Mouse (Mus musculus) stomach, postnatal 0 days (tissue): Measurements from ENCODE around the gene Katnal1. TPM values are rescaled to one million over a fixed set of nuclear protein-coding genes. Genes with fewer than 3 reads are reported as not detected.

Experiments used
- ATAC-seq: fragments of 200-750 bp; cut with Nextera tagmentation; 2 replicates; pipeline ENCODE4 v1.8.0; 2017; ENCODE audit not compliant: low FRiP score, low TSS enrichment
- DNase-seq: peaks from one replicate; pipeline ENCODE4 v3.0.0-alpha.2; 2016; ENCODE audit warnings: low spot score
- H3K27ac ChIP-seq: fragments of 300-500 bp; sonication (generic); replicated peaks from 2 replicates; pipeline ENCODE4 v1.5.1; 2014; ENCODE audit warnings: mild to moderate bottlenecking, control low read depth
- H3K27me3 ChIP-seq: fragments of 300-500 bp; sonication (generic); 2 replicates; pipeline ENCODE4 v1.6.1; 2014; ENCODE audit warnings: low read length; ENCODE audit not compliant: control insufficient read depth, insufficient read depth
- H3K36me3 ChIP-seq: fragments of 300-500 bp; sonication (generic); 2 replicates; pipeline ENCODE4 v1.6.1; 2014; ENCODE audit warnings: low read length, mixed read lengths; ENCODE audit not compliant: control insufficient read depth, insufficient read depth
- H3K4me1 ChIP-seq: fragments of 300-500 bp; sonication (generic); replicated peaks from 2 replicates; pipeline ENCODE4 v1.6.1; 2014; ENCODE audit warnings: antibody characterized with exemption; ENCODE audit not compliant: control insufficient read depth, insufficient read depth
- H3K4me2 ChIP-seq: fragments of 300-500 bp; sonication (generic); replicated peaks from 2 replicates; pipeline ENCODE4 v1.6.1; 2014; ENCODE audit warnings: low read depth, mild to moderate bottlenecking, control low read depth, moderate library complexity
- H3K4me3 ChIP-seq: fragments of 300-500 bp; sonication (generic); 2 replicates; pipeline ENCODE4 v1.5.1; 2014; ENCODE audit warnings: low read depth, low read length, control low read depth
- H3K9ac ChIP-seq: fragments of 300-500 bp; sonication (generic); 2 replicates; pipeline ENCODE4 v1.6.1; 2014; ENCODE audit warnings: mild to moderate bottlenecking, low read length, control low read depth, mixed read lengths
- H3K9me3 ChIP-seq: fragments of 300-500 bp; sonication (generic); 2 replicates; pipeline ENCODE4 v1.6.1; 2016; ENCODE audit warnings: low read length; ENCODE audit not compliant: control insufficient read depth
- CTCF ChIP-seq: IDR thresholded peaks from 2 replicates; pipeline ENCODE4 v1.5.1; 2016; ENCODE audit warnings: antibody characterized with exemption, low read depth, mild to moderate bottlenecking, moderate library complexity
- EP300 ChIP-seq: optimal IDR thresholded peaks from 2 replicates; pipeline ENCODE3; 2016; ENCODE audit warnings: antibody characterized with exemption
- WGBS: fragments of 180-500 bp; shearing (Covaris S2); extraction: QIAGEN DNeasy Blood & Tissue Kit; methylation state at CpG from one replicate; pipeline ENCODE4 v1.1.7; 2014; 5-methylcytosine and 5-hydroxymethylcytosine counted together
- polyA plus RNA-seq: library from polyadenylated mRNA; unstranded; fragments of >200 nt; fragmentation: Nextera tagmentation; extraction: Ambion mirVana; gene quantifications from 2 replicates; pipeline ENCODE4 v1.2.1, GENCODE M21; 2015

Gene Katnal1
- polyA plus RNA-seq, 1 experiment from 2014 or later = 4.1 TPM

DNA sequence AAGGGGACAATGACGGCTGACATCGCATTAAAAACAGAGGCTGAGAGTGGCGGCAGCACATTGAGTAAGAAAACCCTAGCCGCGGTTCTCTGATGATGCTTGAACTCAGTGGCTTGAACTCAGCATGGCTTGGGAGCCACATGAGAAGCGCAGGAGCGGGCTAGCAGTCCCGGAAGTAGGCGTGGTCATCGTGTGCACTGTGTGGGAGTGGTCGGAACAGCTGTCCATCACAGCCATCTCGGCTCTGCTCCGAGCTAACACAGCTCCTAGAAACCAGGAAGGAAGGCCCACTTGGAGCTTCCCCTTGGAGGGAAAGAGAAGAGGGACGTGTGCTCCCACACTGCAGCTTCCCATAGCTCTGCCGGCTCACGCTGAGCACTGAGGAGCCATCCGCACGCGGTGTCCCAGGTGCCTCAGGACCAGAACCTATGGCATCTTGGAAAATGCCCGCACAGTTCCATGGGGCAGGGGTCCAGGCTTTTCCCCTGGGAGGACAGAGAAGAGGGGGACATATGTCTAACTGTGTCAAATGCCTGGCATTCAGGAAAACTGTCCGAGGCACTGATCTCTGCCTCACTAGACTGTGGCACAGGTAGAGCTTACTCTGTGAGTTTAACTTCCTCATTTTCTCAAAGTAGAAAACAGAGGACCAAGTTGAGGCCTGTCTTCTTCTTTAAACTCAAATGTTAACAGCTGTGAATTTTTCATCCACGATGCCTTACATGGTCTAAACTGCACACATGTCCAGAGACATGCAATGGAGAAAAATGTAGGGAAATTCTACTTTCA is 43.1 kb downstream of the Katnal1 start:
- Histone ChIP-seq H3K36me3 (no peaks in the 10 kb centered on the region; the same call in 1 of the 2 replicates), H3K4me1 (no peaks in the 10 kb centered on the region), H3K4me2 (peak overlapping the region; percentile 45), H3K9ac (no peak overlapping the region), H3K27me3 (no peaks in the 10 kb centered on the region), H3K4me3 (no peak overlapping the region), H3K9me3 (no peaks in the 10 kb centered on the region), H3K27ac (no peak overlapping the region; the same call in 1 of the 2 replicates)
- DNase-seq = peak; percentile 76
- no peak for TF ChIP-seq CTCF
- no peak for TF ChIP-seq EP300
- 36% methylated on average over 22 of the region's 22 CpGs for WGBS
- ATAC-seq = peak; percentile 97

DNA sequence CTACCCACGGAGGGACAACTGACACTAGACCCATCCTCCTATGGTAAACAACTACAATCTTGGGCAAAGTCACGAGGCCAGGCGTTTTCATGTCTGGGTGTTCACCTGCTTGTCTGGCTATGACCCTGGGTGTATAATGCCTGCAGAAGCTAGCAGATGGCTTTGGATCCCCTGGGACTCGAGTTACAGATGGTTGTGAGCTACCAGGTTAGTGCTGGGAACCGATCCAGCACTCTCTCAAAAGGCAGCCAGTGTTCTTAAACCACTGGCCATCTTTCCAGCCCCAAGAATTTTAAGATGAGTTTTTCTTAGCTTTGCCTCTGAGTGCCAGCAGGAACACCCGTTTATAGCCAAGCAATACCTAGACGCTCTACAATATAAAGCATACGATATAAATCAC is 45.4 kb downstream of the Katnal1 start:
- Histone ChIP-seq H3K4me1 (no peaks in the 10 kb centered on the region), H3K27me3 (no peaks in the 10 kb centered on the region), H3K9me3 (0 out of 2 replicates have a peak, but pooled peaks cover 2% of the 10 kb centered on the region), H3K36me3 (no peaks in the 10 kb centered on the region), H3K4me2 (no peak overlapping the region), H3K27ac (no peak overlapping the region), H3K4me3 (no peak overlapping the region), H3K9ac (no peak overlapping the region)
- ATAC-seq (no peak), DNase-seq (no peak)
- WGBS = 81% methylated on average over 8 of the region's 8 CpGs
- TF ChIP-seq EP300 (no peak), CTCF (no peak)

- H3K9me3 ChIP-seq = 0 out of 2 replicates have a peak, but pooled peaks cover 2% of the 10 kb centered on the region
- no peaks in the 10 kb centered on the region for H3K27me3 ChIP-seq
- no peak overlapping the region for H3K4me2 ChIP-seq
- DNase-seq (no peak), ATAC-seq (no peak)
- H3K36me3 ChIP-seq = 0 out of 2 replicates have a peak, but pooled peaks cover 5% of the 10 kb centered on the region
- no peak overlapping the region for H3K27ac ChIP-seq
- 94% methylated on average over 6 of the region's 6 CpGs for WGBS
- H3K4me1 ChIP-seq = no peaks in the 10 kb centered on the region
- no peak overlapping the region for H3K9ac ChIP-seq
- TF ChIP-seq CTCF = peak; percentile 61
- no peak for TF ChIP-seq EP300
- no peak overlapping the region for H3K4me3 ChIP-seq
Measured at GRCm38 (mm10) chr5:148879218-148879617, 49.9 kb downstream of the Katnal1 start.

DNA sequence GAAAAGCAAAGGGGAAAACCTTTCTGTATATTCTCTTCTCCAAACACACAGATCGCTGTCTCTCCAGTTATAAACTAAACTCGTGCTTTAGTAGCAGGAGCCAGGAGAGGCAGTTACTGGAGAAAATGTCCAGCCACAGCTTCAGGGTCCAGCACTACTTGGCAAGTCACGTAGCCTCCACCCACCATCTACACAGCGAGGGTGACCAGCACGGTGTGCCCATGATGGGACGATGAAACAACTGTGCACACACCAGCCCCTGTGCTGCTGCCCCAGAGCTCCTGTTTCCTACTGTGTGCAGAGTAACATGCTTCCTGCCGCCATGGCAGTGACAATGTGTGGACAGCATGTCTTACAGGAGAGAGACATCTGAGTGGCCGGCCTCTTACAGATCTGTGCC is 56.0 kb downstream of the Katnal1 start:
- Histone ChIP-seq H3K9me3 (no peaks in the 10 kb centered on the region), H3K4me2 (no peak overlapping the region), H3K9ac (no peak overlapping the region), H3K27ac (no peak overlapping the region), H3K27me3 (no peaks in the 10 kb centered on the region), H3K4me1 (no peaks in the 10 kb centered on the region), H3K4me3 (no peak overlapping the region), H3K36me3 (0 out of 2 replicates have a peak, but pooled peaks cover 8% of the 10 kb centered on the region)
- DNase-seq = no peak
- ATAC-seq = no peak
- TF ChIP-seq EP300 (no peak), CTCF (no peak)
- WGBS = 67% methylated on average over 8 of the region's 8 CpGs

DNA sequence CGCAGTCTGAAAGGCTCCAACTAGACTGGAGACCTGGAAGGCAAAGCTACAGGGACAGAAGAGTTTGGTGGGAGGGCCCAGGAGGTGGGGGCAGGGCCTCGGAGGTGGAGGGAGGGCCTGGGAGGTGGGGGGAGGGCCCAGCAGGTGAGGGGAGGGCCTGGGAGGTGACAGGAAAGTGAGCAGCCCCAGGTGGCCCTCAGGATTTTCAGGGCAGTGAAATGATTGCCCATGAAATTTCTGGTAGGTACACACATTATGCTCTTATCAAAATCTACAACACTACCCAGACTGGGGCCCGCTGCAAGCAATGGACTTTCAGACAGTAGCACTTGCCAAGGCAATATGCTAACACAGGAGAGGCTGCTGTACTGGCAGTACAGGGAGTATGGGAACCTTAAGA is 59.5 kb downstream of the Katnal1 start:
- H3K4me2 ChIP-seq = no peak overlapping the region
- no peaks in the 10 kb centered on the region for H3K9me3 ChIP-seq
- H3K9ac ChIP-seq = no peak overlapping the region
- H3K4me3 ChIP-seq = no peak overlapping the region
- H3K4me1 ChIP-seq = no peaks in the 10 kb centered on the region
- H3K27me3 ChIP-seq = no peaks in the 10 kb centered on the region
- peak; percentile 77 for ATAC-seq
- DNase-seq = peak; percentile 65
- 37% methylated on average over 3 of the region's 3 CpGs for WGBS
- TF ChIP-seq EP300 (no peak), CTCF (no peak)
- H3K27ac ChIP-seq = no peak overlapping the region
- 0 out of 2 replicates have a peak, but pooled peaks cover 3% of the 10 kb centered on the region for H3K36me3 ChIP-seq

- Histone ChIP-seq H3K27ac (no peak overlapping the region), H3K36me3 (no peaks in the 10 kb centered on the region), H3K4me3 (no peak overlapping the region), H3K4me2 (no peak overlapping the region), H3K9me3 (no peaks in the 10 kb centered on the region), H3K9ac (no peak overlapping the region), H3K27me3 (no peaks in the 10 kb centered on the region), H3K4me1 (no peaks in the 10 kb centered on the region)
- TF ChIP-seq EP300 (no peak), CTCF (no peak)
- DNase-seq = no peak
- ATAC-seq = no peak
- 80% methylated on average over 6 of the region's 6 CpGs for WGBS
Measured at GRCm38 (mm10) chr5:148867766-148868165, 61.4 kb downstream of the Katnal1 start.
